Comparison of ENCODE assay signal across 26 mouse cellular contexts in genomic region chr11:67801169-67801568, GRCm38 (mm10). TPM values are rescaled to one million over a fixed set of nuclear protein-coding genes. Genes with fewer than 3 reads are reported as not detected.
DNase-seq lines count a peak whose midpoint lies in the region; ATAC-seq lines count a peak whose summit lies in the region.
"Had no signal": no experiment of that assay in that cellular context is flagged by ENCODE, and none has a peak within 500 bp of the region (broad histone marks: within the 10 kb centered on the region; RNA-seq: fewer than 3 reads in every experiment).

No protein-coding gene starts in this region.

- peak; percentile 36 for DNase-seq in embryonic facial prominence, embryonic 14.5 days (ENCODE audit: low spot score)
- no peak for DNase-seq in embryonic facial prominence, embryonic 10.5 days (ENCODE audit: low spot score)
- no peak for DNase-seq in heart, embryonic 10.5 days (ENCODE audit: low spot score)
- DNase-seq in kidney, postnatal 10 days, result no peak
- DNase-seq in brain, adult 2 months (ENCODE audit: low read depth, low spot score), result peak; percentile 42
- DNase-seq: adrenal gland, adult 8-10 months; adrenal gland, postnatal 36 days; B cell, adult 2 months; cerebellum, adult 18-20 months; cerebellum, adult 9-11 months; cerebellum, postnatal 36 days; gastrocnemius, postnatal 14 days; heart, postnatal 36 days; kidney, adult 11 months had no signal

- no peak for ATAC-seq in embryonic facial prominence, embryonic 14.5 days (ENCODE audit: low read depth)
- ATAC-seq in heart, embryonic 13.5 days (ENCODE audit: extremely low read depth, insufficient number of reproducible peaks, low FRiP score, low TSS enrichment), result no peak
- ATAC-seq in kidney, embryonic 16.5 days (ENCODE audit: low FRiP score, low TSS enrichment), result 0 out of 2 replicates have a peak, but pooled peaks have one; percentile 31
- ATAC-seq in cerebellum, adult (ENCODE audit: insufficient number of reproducible peaks, low FRiP score, low TSS enrichment), result no peak
- ATAC-seq: CD4-positive, CD25-positive, alpha-beta regulatory T cell, adult 4 months; forebrain, embryonic 16.5 days had no signal

- no peak overlapping the region for H3K4me2 ChIP-seq in embryonic facial prominence, embryonic 14.5 days (ENCODE audit: low read depth, low read length)
- H3K4me2 ChIP-seq in heart, embryonic 13.5 days, result 0 out of 2 replicates have a peak overlapping the region, but pooled peaks have one; percentile 9
- H3K4me2 ChIP-seq in kidney, embryonic 16.5 days (replicated peaks; ENCODE audit: low read depth, low read length), result no peak overlapping the region
- H3K4me2 ChIP-seq: forebrain, embryonic 12.5 days; hindbrain, embryonic 15.5 days had no signal

- H3K4me3 ChIP-seq in embryonic facial prominence, embryonic 14.5 days (ENCODE audit: low read depth, low read length), result no peak overlapping the region
- H3K4me3 ChIP-seq in embryonic facial prominence, embryonic 10.5 days, result no peak overlapping the region
- H3K4me3 ChIP-seq in heart, embryonic 13.5 days, result no peak overlapping the region
- H3K4me3 ChIP-seq in heart, embryonic 10.5 days, result no peak overlapping the region
- H3K4me3 ChIP-seq in kidney, embryonic 16.5 days (ENCODE audit: low read length), result no peak overlapping the region
- H3K4me3 ChIP-seq: forebrain, embryonic 12.5 days; hindbrain, embryonic 15.5 days had no signal

- H3K27me3 ChIP-seq in embryonic facial prominence, embryonic 14.5 days (replicated peaks; ENCODE audit: control insufficient read depth, insufficient read depth, low read length), result no peaks in the 10 kb centered on the region
- H3K27me3 ChIP-seq in embryonic facial prominence, embryonic 10.5 days (replicated peaks; ENCODE audit: low read depth, poor library complexity, severe bottlenecking), result no peaks in the 10 kb centered on the region
- H3K27me3 ChIP-seq in heart, embryonic 13.5 days (replicated peaks), result no peaks in the 10 kb centered on the region
- no peaks in the 10 kb centered on the region for H3K27me3 ChIP-seq in heart, embryonic 10.5 days (ENCODE audit: insufficient read depth, poor library complexity, severe bottlenecking)
- H3K27me3 ChIP-seq in kidney, embryonic 16.5 days (ENCODE audit: insufficient read depth, low read length), result no peaks in the 10 kb centered on the region
- H3K27me3 ChIP-seq: forebrain, embryonic 12.5 days; hindbrain, embryonic 15.5 days had no signal

- no peak overlapping the region for H3K9ac ChIP-seq in embryonic facial prominence, embryonic 14.5 days (ENCODE audit: low read depth, low read length)
- H3K9ac ChIP-seq in heart, embryonic 13.5 days, result no peak overlapping the region
- H3K9ac ChIP-seq in kidney, embryonic 16.5 days (replicated peaks; ENCODE audit: low read length), result no peak overlapping the region
- H3K9ac ChIP-seq: forebrain, embryonic 12.5 days; hindbrain, embryonic 15.5 days had no signal

- no peaks in the 10 kb centered on the region for H3K9me3 ChIP-seq in embryonic facial prominence, embryonic 14.5 days (ENCODE audit: control insufficient read depth, low read length)
- H3K9me3 ChIP-seq in embryonic facial prominence, embryonic 10.5 days, result no peaks in the 10 kb centered on the region
- H3K9me3 ChIP-seq in heart, embryonic 13.5 days, result no peaks in the 10 kb centered on the region
- no peaks in the 10 kb centered on the region for H3K9me3 ChIP-seq in heart, embryonic 10.5 days
- H3K9me3 ChIP-seq in kidney, embryonic 16.5 days (ENCODE audit: low read length), result no peaks in the 10 kb centered on the region
- H3K9me3 ChIP-seq: forebrain, embryonic 12.5 days; hindbrain, embryonic 15.5 days had no signal

- WGBS in embryonic facial prominence, embryonic 14.5 days, result 49% methylated on average over 8 of the region's 8 CpGs
- WGBS in embryonic facial prominence, embryonic 10.5 days, result 79% methylated on average over 8 of the region's 8 CpGs
- 55% methylated on average over 8 of the region's 8 CpGs for WGBS in heart, embryonic 13.5 days
- WGBS in heart, embryonic 10.5 days, result 66% methylated on average over 8 of the region's 8 CpGs
- WGBS in kidney, embryonic 16.5 days, result 48% methylated on average over 8 of the region's 8 CpGs

- H3K27ac ChIP-seq in embryonic facial prominence, embryonic 14.5 days (replicated peaks; ENCODE audit: low read depth, low read length), result no peak overlapping the region
- H3K27ac ChIP-seq in embryonic facial prominence, embryonic 10.5 days (replicated peaks), result no peak overlapping the region
- H3K27ac ChIP-seq in heart, embryonic 13.5 days (replicated peaks), result no peak overlapping the region
- no peak overlapping the region for H3K27ac ChIP-seq in heart, embryonic 10.5 days
- H3K27ac ChIP-seq in kidney, embryonic 16.5 days (ENCODE audit: low read length), result no peak overlapping the region
- H3K27ac ChIP-seq: forebrain, embryonic 12.5 days; hindbrain, embryonic 15.5 days had no signal

- no peaks in the 10 kb centered on the region for H3K36me3 ChIP-seq in embryonic facial prominence, embryonic 14.5 days (ENCODE audit: control insufficient read depth, insufficient read depth, low read length)
- H3K36me3 ChIP-seq in embryonic facial prominence, embryonic 10.5 days (replicated peaks), result no peaks in the 10 kb centered on the region
- no peaks in the 10 kb centered on the region for H3K36me3 ChIP-seq in heart, embryonic 13.5 days
- H3K36me3 ChIP-seq in heart, embryonic 10.5 days, result no peaks in the 10 kb centered on the region
- no peaks in the 10 kb centered on the region for H3K36me3 ChIP-seq in kidney, embryonic 16.5 days (ENCODE audit: insufficient read depth, low read length)
- H3K36me3 ChIP-seq: forebrain, embryonic 12.5 days; G1E; hindbrain, embryonic 15.5 days had no signal

- no peaks in the 10 kb centered on the region for H3K4me1 ChIP-seq in embryonic facial prominence, embryonic 14.5 days (ENCODE audit: control insufficient read depth, insufficient read depth, low read length)
- no peaks in the 10 kb centered on the region for H3K4me1 ChIP-seq in embryonic facial prominence, embryonic 10.5 days
- peaks cover 30% of the 10 kb centered on the region for H3K4me1 ChIP-seq in heart, embryonic 13.5 days
- peaks cover 13% of the 10 kb centered on the region; the same call in 1 of the 2 replicates for H3K4me1 ChIP-seq in heart, embryonic 10.5 days
- H3K4me1 ChIP-seq in kidney, embryonic 16.5 days (ENCODE audit: insufficient read depth, low read length), result 0 out of 2 replicates have a peak, but pooled peaks cover 4% of the 10 kb centered on the region
- H3K4me1 ChIP-seq: forebrain, embryonic 12.5 days; hindbrain, embryonic 15.5 days had no signal

RNA-seq across cellular contexts. Expression of gene Dhrs7c, which starts 3.2 kb away (rescaled TPM):
- 16.2 and 23.0 TPM in 2 replicates for polyA plus RNA-seq in embryonic facial prominence, embryonic 14.5 days (2014; fragmentation: Nextera tagmentation; extraction: Ambion mirVana)
- polyA plus RNA-seq in embryonic facial prominence, embryonic 10.5 days (2016; fragmentation: Nextera tagmentation; extraction: Ambion mirVana), result not detected in 2 replicates
- 3.8 and 4.2 TPM in 2 replicates for polyA plus RNA-seq in heart, embryonic 13.5 days (2015; fragmentation: Nextera tagmentation; extraction: Ambion mirVana)
- polyA plus RNA-seq in heart, embryonic 10.5 days (2016; fragmentation: Nextera tagmentation; extraction: Ambion mirVana), result 0.26 TPM in 1 of 2 replicates, not detected in the other
- polyA plus RNA-seq in kidney, embryonic 16.5 days (2015; fragmentation: Nextera tagmentation; extraction: Ambion mirVana), result 0.29 and 0.42 TPM in 2 replicates
- polyA plus RNA-seq: CD4-positive, CD25-positive, alpha-beta regulatory T cell, adult 4 months; embryonic facial prominence, embryonic 11.5 days; forebrain, embryonic 12.5 days; forebrain, embryonic 16.5 days; G1E; hindbrain, embryonic 11.5 days; hindbrain, embryonic 15.5 days had no signal

RNA-seq across cellular contexts. Expression of gene Gsg1l2, which starts 26.8 kb away (rescaled TPM):
- polyA plus RNA-seq in embryonic facial prominence, embryonic 14.5 days (2014; fragmentation: Nextera tagmentation; extraction: Ambion mirVana), result not detected in 2 replicates
- not detected in 2 replicates for polyA plus RNA-seq in embryonic facial prominence, embryonic 10.5 days (2016; fragmentation: Nextera tagmentation; extraction: Ambion mirVana)
- not detected in 2 replicates for polyA plus RNA-seq in heart, embryonic 13.5 days (2015; fragmentation: Nextera tagmentation; extraction: Ambion mirVana)
- polyA plus RNA-seq in heart, embryonic 10.5 days (2016; fragmentation: Nextera tagmentation; extraction: Ambion mirVana), result not detected in 2 replicates
- not detected in 2 replicates for polyA plus RNA-seq in kidney, embryonic 16.5 days (2015; fragmentation: Nextera tagmentation; extraction: Ambion mirVana)
- polyA plus RNA-seq: CD4-positive, CD25-positive, alpha-beta regulatory T cell, adult 4 months; embryonic facial prominence, embryonic 11.5 days; forebrain, embryonic 12.5 days; forebrain, embryonic 16.5 days; G1E; gonadal fat pad, adult 2 months; heart, embryonic 14.5 days; hindbrain, embryonic 11.5 days; hindbrain, embryonic 15.5 days had no signal

RNA-seq across cellular contexts. Expression of gene Glp2r, which starts 30.2 kb away (rescaled TPM):
- not detected in 2 replicates for polyA plus RNA-seq in embryonic facial prominence, embryonic 14.5 days (2014; fragmentation: Nextera tagmentation; extraction: Ambion mirVana)
- 0.03 TPM in 1 of 2 replicates, not detected in the other for polyA plus RNA-seq in embryonic facial prominence, embryonic 10.5 days (2016; fragmentation: Nextera tagmentation; extraction: Ambion mirVana)
- not detected in 2 replicates for polyA plus RNA-seq in heart, embryonic 13.5 days (2015; fragmentation: Nextera tagmentation; extraction: Ambion mirVana)
- 0.03 TPM in 1 of 2 replicates, not detected in the other for polyA plus RNA-seq in heart, embryonic 10.5 days (2016; fragmentation: Nextera tagmentation; extraction: Ambion mirVana)
- 0.07 TPM in 1 of 2 replicates, not detected in the other for polyA plus RNA-seq in kidney, embryonic 16.5 days (2015; fragmentation: Nextera tagmentation; extraction: Ambion mirVana)
- polyA plus RNA-seq: CD4-positive, CD25-positive, alpha-beta regulatory T cell, adult 4 months; embryonic facial prominence, embryonic 11.5 days; forebrain, embryonic 12.5 days; G1E; heart, embryonic 14.5 days; hindbrain, embryonic 11.5 days had no signal

Comparison
In these comparisons a context has a peak if more than half of its experiments do, and no peak if none do; other contexts are left out.
1. DNase-seq: peak in embryonic facial prominence, embryonic 14.5 days (single experiment) and brain, adult 2 months (single experiment); none in embryonic facial prominence, embryonic 10.5 days (single experiment), heart, embryonic 10.5 days (single experiment) and kidney, postnatal 10 days (single experiment).